Mouse (Mus musculus): ENCODE data around the gene Tnni3k. TPM values are rescaled to one million over a fixed set of nuclear protein-coding genes. Genes with fewer than 3 reads are reported as not detected.

Gene Tnni3k
- polyA plus RNA-seq, 1 experiment from 2014 or later = 0.09 TPM

DNA sequence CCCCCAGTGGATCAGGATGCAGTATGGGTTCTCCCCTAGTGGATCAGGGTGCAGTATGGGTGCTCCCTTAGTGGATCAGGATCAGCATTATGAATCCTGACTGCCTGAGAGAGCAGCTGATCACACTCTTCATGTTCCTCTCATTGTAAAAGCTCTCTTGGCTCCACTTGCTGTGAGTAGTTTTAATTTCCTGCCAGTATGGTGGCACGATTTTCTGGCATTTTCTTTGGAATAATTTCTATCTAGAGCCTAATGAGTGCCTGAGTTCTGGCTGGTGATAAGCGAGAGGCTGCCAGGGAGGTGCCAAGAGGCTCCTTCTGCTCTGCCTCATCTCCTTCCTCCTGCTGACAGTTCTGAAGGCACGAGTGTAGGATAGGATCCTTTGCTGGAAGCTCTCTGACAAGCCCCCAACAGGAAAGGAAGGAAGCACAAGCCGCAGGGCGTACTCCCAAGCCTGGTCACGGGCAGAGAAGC, 109.5 kb downstream of the Tnni3k start:
- Histone ChIP-seq H3K4me3 (no peak overlapping the region), H3K9ac (no peak overlapping the region), H3K4me1 (no peaks in the 10 kb centered on the region), H3K9me3 (no peaks in the 10 kb centered on the region), H3K27ac (no peak overlapping the region), H3K4me2 (replicated peaks) (no peak overlapping the region), H3K27me3 (no peaks in the 10 kb centered on the region), H3K36me3 (no peaks in the 10 kb centered on the region)
- no peak for ATAC-seq (ENCODE audit: insufficient number of reproducible peaks, insufficient read depth, low FRiP score, low TSS enrichment)
- WGBS = 77% methylated on average over 6 of the region's 6 CpGs

DNA sequence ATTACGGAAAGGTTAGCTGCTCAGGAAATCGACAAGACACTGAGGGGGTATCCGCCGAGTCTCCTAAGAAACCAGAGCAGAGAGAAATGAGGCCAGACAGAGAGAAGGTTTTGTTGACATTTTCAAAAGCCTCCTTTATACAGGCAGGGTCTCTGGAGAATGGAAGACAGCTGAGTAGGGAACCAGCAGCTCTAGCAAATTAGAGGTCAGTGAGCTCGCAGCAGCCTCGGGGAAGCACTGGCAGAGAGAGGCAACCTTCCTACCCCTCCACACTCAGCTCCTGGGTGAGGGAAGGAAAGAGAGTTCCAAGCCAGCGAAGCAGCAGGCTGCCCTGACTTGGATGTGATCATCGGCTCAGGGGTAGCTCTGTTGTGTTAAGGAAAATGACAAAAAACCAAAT, 127.5 kb downstream of the Tnni3k start:
- H3K9ac ChIP-seq = no peak overlapping the region
- no peaks in the 10 kb centered on the region for H3K36me3 ChIP-seq
- ATAC-seq (ENCODE audit: insufficient number of reproducible peaks, insufficient read depth, low FRiP score, low TSS enrichment) = 0 out of 2 replicates have a peak, but pooled peaks have one; percentile 55
- no peaks in the 10 kb centered on the region for H3K9me3 ChIP-seq
- peak overlapping the region; percentile 6; the same call in 1 of the 2 replicates for H3K4me2 ChIP-seq (replicated peaks)
- no peaks in the 10 kb centered on the region for H3K27me3 ChIP-seq
- no peak overlapping the region for H3K27ac ChIP-seq
- H3K4me3 ChIP-seq = no peak overlapping the region
- H3K4me1 ChIP-seq = no peaks in the 10 kb centered on the region; the same call in 1 of the 2 replicates
- WGBS = 27% methylated on average over 8 of the region's 8 CpGs

DNA sequence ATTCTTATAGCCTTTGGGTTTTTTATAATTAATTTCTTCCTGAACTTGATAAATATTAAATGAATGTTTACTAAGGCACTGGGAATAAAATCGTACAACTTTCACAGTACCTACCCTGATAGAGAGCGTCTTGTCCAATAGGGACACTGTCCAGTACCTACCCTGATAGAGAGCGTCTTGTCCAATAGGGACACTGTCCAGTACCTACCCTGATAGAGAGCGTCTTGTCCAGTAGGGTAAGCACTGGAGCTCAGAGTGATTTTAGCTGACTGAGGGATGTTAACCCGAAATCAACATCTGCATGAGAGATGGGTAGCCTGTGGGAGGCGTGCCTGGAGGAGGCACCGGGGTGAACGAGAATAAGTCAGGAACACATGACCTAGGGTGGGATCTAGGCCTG, 130.3 kb downstream of the Tnni3k start:
- no peak overlapping the region for H3K27ac ChIP-seq
- H3K9me3 ChIP-seq = no peaks in the 10 kb centered on the region
- H3K36me3 ChIP-seq = no peaks in the 10 kb centered on the region
- H3K9ac ChIP-seq = no peak overlapping the region
- H3K4me1 ChIP-seq = no peaks in the 10 kb centered on the region; the same call in 1 of the 2 replicates
- 90% methylated on average over 8 of the region's 8 CpGs for WGBS
- ATAC-seq (ENCODE audit: insufficient number of reproducible peaks, insufficient read depth, low FRiP score, low TSS enrichment) = no peak
- H3K27me3 ChIP-seq = no peaks in the 10 kb centered on the region
- no peak overlapping the region for H3K4me2 ChIP-seq (replicated peaks)
- no peak overlapping the region for H3K4me3 ChIP-seq

GRCm38 (mm10) chr3:154915566-154915965, 139.6 kb downstream of the Tnni3k start:
- H3K4me1 ChIP-seq = no peaks in the 10 kb centered on the region
- no peak overlapping the region for H3K4me2 ChIP-seq (replicated peaks)
- H3K9ac ChIP-seq = no peak overlapping the region
- no peak for ATAC-seq (ENCODE audit: insufficient number of reproducible peaks, insufficient read depth, low FRiP score, low TSS enrichment)
- no peaks in the 10 kb centered on the region for H3K36me3 ChIP-seq
- WGBS = 67% methylated on average over 1 of the region's 1 CpGs
- no peak overlapping the region for H3K27ac ChIP-seq
- no peak overlapping the region for H3K4me3 ChIP-seq
- no peaks in the 10 kb centered on the region for H3K27me3 ChIP-seq
- no peaks in the 10 kb centered on the region for H3K9me3 ChIP-seq

GRCm38 (mm10) chr3:154913641-154914040, 141.6 kb downstream of the Tnni3k start:
- ATAC-seq (ENCODE audit: insufficient number of reproducible peaks, insufficient read depth, low FRiP score, low TSS enrichment) = no peak
- 68% methylated on average over 6 of the region's 6 CpGs for WGBS

GRCm38 (mm10) chr3:154896737-154897136, 158.5 kb downstream of the Tnni3k start:
- Histone ChIP-seq H3K4me3 (no peak overlapping the region), H3K27ac (no peak overlapping the region), H3K9ac (no peak overlapping the region), H3K4me2 (replicated peaks) (no peak overlapping the region), H3K4me1 (no peaks in the 10 kb centered on the region), H3K9me3 (no peaks in the 10 kb centered on the region), H3K27me3 (no peaks in the 10 kb centered on the region), H3K36me3 (no peaks in the 10 kb centered on the region)
- ATAC-seq (ENCODE audit: insufficient number of reproducible peaks, insufficient read depth, low FRiP score, low TSS enrichment) = no peak
- 67% methylated on average over 7 of the region's 7 CpGs for WGBS

More at GRCm38 (mm10) chr3:154913641-154914040, 141.6 kb downstream of the Tnni3k start:
- Histone ChIP-seq H3K9me3 (no peaks in the 10 kb centered on the region), H3K9ac (no peak overlapping the region), H3K36me3 (no peaks in the 10 kb centered on the region), H3K27me3 (no peaks in the 10 kb centered on the region), H3K4me2 (replicated peaks) (no peak overlapping the region), H3K4me3 (no peak overlapping the region), H3K27ac (no peak overlapping the region), H3K4me1 (no peaks in the 10 kb centered on the region)

- WGBS = 94% methylated on average over 3 of the region's 3 CpGs
Measured at GRCm38 (mm10) chr3:154893225-154893624, 162.0 kb downstream of the Tnni3k start.

DNA sequence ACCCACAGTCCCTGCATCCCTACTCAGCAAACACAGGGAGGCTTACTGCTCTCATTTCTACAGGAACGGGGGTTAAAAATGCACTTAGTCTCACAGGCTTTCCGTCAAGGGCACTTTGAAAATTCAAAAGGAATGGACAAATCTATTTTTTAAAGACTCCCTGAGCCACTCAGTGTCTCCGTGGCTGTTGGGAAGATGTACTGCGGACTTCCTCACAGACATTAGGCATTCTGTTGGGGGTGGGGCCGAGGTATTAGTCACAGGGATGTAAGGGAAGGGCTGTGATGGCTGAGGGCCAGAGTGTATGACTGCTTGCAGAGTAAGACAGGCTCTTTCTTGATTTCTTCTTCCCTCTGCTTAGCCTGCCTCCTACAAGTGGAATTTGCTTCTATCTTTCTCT, 169.8 kb downstream of the Tnni3k start:
- Histone ChIP-seq H3K4me3 (no peak overlapping the region), H3K4me1 (peaks cover 7% of the 10 kb centered on the region; the same call in 1 of the 2 replicates), H3K4me2 (replicated peaks) (no peak overlapping the region), H3K36me3 (no peaks in the 10 kb centered on the region), H3K9me3 (no peaks in the 10 kb centered on the region), H3K27ac (no peak overlapping the region), H3K27me3 (no peaks in the 10 kb centered on the region), H3K9ac (no peak overlapping the region)
- 39% methylated on average over 5 of the region's 5 CpGs for WGBS
- ATAC-seq (ENCODE audit: insufficient number of reproducible peaks, insufficient read depth, low FRiP score, low TSS enrichment) = no peak

More at GRCm38 (mm10) chr3:154893225-154893624, 162.0 kb downstream of the Tnni3k start:
- H3K27ac ChIP-seq = no peak overlapping the region
- no peak overlapping the region for H3K4me2 ChIP-seq (replicated peaks)
- H3K27me3 ChIP-seq = no peaks in the 10 kb centered on the region
- H3K4me3 ChIP-seq = no peak overlapping the region
- no peaks in the 10 kb centered on the region for H3K9me3 ChIP-seq
- H3K36me3 ChIP-seq = no peaks in the 10 kb centered on the region
- H3K4me1 ChIP-seq = no peaks in the 10 kb centered on the region
- no peak overlapping the region for H3K9ac ChIP-seq
- ATAC-seq (ENCODE audit: insufficient number of reproducible peaks, insufficient read depth, low FRiP score, low TSS enrichment) = peak; percentile 60; the same call in 1 of the 2 replicates

DNA sequence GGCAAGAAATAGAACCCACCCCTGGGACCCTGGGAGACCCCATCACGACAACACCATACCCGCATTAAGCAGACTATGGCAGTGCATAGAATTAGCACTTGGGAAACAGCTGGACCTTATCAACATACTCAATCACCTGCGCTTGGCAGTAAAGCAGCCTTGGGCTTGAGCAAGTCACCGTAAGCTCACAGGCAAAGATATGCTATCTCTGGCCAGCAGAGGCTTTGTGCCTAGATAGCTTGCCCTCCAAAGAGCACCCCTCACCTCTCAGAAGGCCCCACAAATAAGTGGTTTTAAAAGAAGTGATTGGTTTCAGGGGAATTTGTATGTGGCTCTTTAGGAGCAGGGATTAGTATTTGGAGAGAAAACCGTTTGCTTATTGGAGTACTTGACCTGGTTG, 170.2 kb downstream of the Tnni3k start:
- Histone ChIP-seq H3K27me3 (no peaks in the 10 kb centered on the region), H3K27ac (no peak overlapping the region), H3K4me2 (replicated peaks) (no peak overlapping the region), H3K9ac (no peak overlapping the region), H3K4me1 (peaks cover 7% of the 10 kb centered on the region; the same call in 1 of the 2 replicates), H3K4me3 (no peak overlapping the region), H3K36me3 (no peaks in the 10 kb centered on the region), H3K9me3 (no peaks in the 10 kb centered on the region)
- no peak for ATAC-seq (ENCODE audit: insufficient number of reproducible peaks, insufficient read depth, low FRiP score, low TSS enrichment)
- 38% methylated on average over 5 of the region's 5 CpGs for WGBS

DNA sequence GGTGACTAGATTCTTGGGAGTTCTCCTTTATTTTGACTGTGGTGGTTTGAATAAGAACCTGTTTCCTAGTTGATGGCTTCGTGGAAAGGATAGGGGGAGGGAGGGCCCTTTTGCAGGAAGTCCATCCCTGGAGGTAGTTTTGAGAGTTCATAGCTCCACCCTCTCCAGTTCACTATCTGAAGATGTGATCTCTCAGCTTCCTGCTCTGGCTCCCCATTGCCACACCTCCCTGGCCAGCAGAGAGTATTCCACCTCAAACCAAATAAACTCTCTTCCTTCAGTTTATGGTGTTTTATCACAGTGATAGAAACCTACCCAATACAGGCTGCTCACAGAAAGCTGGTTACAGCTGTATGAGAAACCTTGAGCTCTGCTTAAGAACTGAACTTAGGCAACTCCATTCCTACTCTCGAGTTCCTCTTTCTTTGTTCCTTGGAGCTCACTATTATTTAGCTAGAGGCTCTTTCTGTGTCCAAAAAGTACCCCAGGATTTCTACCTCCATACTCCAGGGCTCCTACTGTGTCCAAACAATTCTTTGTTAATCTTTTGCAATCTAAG, 173.7 kb downstream of the Tnni3k start:
- Histone ChIP-seq H3K9ac (no peak overlapping the region), H3K4me2 (replicated peaks) (no peak overlapping the region), H3K9me3 (no peaks in the 10 kb centered on the region), H3K27ac (no peak overlapping the region), H3K4me3 (no peak overlapping the region), H3K27me3 (no peaks in the 10 kb centered on the region), H3K36me3 (no peaks in the 10 kb centered on the region), H3K4me1 (peaks cover 7% of the 10 kb centered on the region; the same call in 1 of the 2 replicates)
- no peak for ATAC-seq (ENCODE audit: insufficient number of reproducible peaks, insufficient read depth, low FRiP score, low TSS enrichment)
- WGBS = 72% methylated on average over 2 of the region's 2 CpGs

DNA sequence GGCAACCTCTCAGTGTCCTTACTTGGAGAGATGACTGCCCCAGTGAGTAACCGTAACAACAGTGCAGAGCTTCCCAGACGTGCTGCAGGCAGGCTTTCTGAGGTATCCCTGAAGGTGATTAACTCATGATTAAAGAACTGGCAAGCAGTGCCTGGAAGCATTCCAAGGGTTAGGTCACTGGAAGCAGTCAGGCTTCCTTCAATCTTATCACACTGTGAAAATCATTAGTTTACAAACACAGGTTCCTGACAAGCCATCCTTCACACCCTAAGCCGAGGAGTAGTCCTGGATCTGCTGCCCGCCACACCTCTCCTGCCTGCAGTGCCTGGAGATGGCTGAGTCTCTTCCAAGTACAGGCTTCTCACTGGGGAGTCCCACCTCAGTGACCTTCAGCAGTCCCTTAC, 174.7 kb downstream of the Tnni3k start:
- H3K9ac ChIP-seq = no peak overlapping the region
- WGBS = 36% methylated on average over 4 of the region's 4 CpGs
- H3K27ac ChIP-seq = no peak overlapping the region
- H3K4me1 ChIP-seq = peaks cover 5% of the 10 kb centered on the region; the same call in 1 of the 2 replicates
- H3K4me3 ChIP-seq = no peak overlapping the region
- 0 out of 2 replicates have a peak, but pooled peaks have one; percentile 39 for ATAC-seq (ENCODE audit: insufficient number of reproducible peaks, insufficient read depth, low FRiP score, low TSS enrichment)
- H3K4me2 ChIP-seq (replicated peaks) = no peak overlapping the region
- H3K9me3 ChIP-seq = no peaks in the 10 kb centered on the region
- no peaks in the 10 kb centered on the region for H3K27me3 ChIP-seq
- no peaks in the 10 kb centered on the region for H3K36me3 ChIP-seq

DNA sequence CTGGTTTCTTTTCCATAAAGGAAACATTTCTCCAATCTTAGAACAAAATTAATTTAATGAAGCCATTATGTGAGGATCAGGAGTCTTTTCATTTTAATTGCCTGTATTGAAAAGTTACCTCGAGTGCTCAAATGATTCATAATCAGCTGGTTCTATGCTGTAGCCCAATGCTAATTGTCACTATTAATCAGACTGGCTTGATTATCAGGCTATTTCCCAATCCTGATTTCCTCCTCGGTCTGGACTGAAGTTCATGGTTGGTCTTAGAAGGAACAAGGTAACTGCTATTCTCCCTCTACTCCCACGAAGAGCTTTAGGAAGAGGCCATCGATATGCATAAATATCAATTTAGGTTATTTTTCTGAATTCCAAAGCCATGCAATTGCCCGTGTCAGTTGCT, 175.1 kb downstream of the Tnni3k start:
- WGBS = 72% methylated on average over 5 of the region's 5 CpGs
- Histone ChIP-seq H3K9ac (no peak overlapping the region), H3K4me2 (replicated peaks) (no peak overlapping the region), H3K4me1 (peaks cover 2% of the 10 kb centered on the region; the same call in 1 of the 2 replicates), H3K27me3 (no peaks in the 10 kb centered on the region), H3K9me3 (no peaks in the 10 kb centered on the region), H3K27ac (no peak overlapping the region), H3K4me3 (no peak overlapping the region), H3K36me3 (no peaks in the 10 kb centered on the region)
- ATAC-seq (ENCODE audit: insufficient number of reproducible peaks, insufficient read depth, low FRiP score, low TSS enrichment) = no peak
